Mouse (Mus musculus) lung, postnatal 0 days (tissue): Measurements from ENCODE around the gene 2200002D01Rik.
"Not testable (repeated sequence)": the region's sequence is repeated elsewhere in the genome, so short reads cannot be mapped to it uniquely, and the experiment has no call there.

Source experiments
- CTCF ChIP-seq: IDR thresholded peaks from 2 replicates; pipeline ENCODE4 v1.5.1; 2016; ENCODE audit warnings: antibody characterized with exemption, mild to moderate bottlenecking
- EP300 ChIP-seq: IDR thresholded peaks from 2 replicates; pipeline ENCODE4 v1.6.1; 2016; ENCODE audit warnings: antibody characterized with exemption, mild to moderate bottlenecking, control low read depth

- TF ChIP-seq CTCF, EP300: not testable (repeated sequence)
These were observed 37.3 kb downstream of the 2200002D01Rik start for GRCm38 (mm10) chr7:29211013-29211412.
